ENCODE assay signal across 34 mouse cellular contexts in the genomic region with DNA sequence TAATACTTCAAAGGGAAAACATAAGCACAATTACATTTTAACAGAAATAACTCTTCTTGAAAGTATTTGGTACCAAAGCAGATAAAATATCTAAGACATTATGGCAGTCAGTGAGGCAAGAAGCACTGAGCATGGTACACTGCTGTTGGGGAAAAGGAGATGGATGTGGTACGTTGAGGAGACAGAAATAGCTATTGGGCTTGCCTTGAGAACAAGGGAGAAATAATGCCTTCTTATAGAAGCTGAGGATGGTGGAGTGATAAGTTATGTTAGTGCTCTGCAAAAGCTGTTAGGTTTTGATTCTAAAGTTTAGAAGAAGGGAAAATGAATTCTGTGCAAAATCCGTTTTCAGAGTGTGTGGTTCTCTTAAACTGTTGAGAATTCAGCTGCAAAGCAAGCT.
"Had no signal": no experiment of that assay in that cellular context is flagged by ENCODE, and none has a peak within 500 bp of the region (broad histone marks: within the 10 kb centered on the region; RNA-seq: fewer than 3 reads in every experiment).

No protein-coding gene starts in this region.

- H3K9ac ChIP-seq: heart, embryonic 12.5 days; heart, embryonic 13.5 days; heart, embryonic 15.5 days; hindbrain, embryonic 12.5 days; hindbrain, embryonic 13.5 days; hindbrain, embryonic 14.5 days; hindbrain, embryonic 15.5 days; intestine, embryonic 15.5 days; kidney, embryonic 15.5 days had no signal

- H3K36me3 ChIP-seq: heart, embryonic 10.5 days; heart, embryonic 12.5 days; heart, embryonic 13.5 days; heart, embryonic 15.5 days; hindbrain, embryonic 10.5 days; hindbrain, embryonic 12.5 days; hindbrain, embryonic 13.5 days; hindbrain, embryonic 15.5 days; intestine, embryonic 15.5 days; kidney, embryonic 15.5 days had no signal

- H3K27ac ChIP-seq: heart, embryonic 10.5 days; heart, embryonic 13.5 days; heart, embryonic 15.5 days; hindbrain, embryonic 10.5 days; hindbrain, embryonic 12.5 days; hindbrain, embryonic 13.5 days; hindbrain, embryonic 14.5 days; hindbrain, embryonic 15.5 days; hindbrain, postnatal 0 days; intestine, embryonic 15.5 days; kidney, embryonic 15.5 days; kidney, postnatal 0 days; layer of hippocampus, adult 2 months; left cerebral cortex, adult 2 months had no signal

- H3K27me3 ChIP-seq: heart, embryonic 12.5 days; heart, embryonic 13.5 days; heart, embryonic 15.5 days; hindbrain, embryonic 12.5 days; hindbrain, embryonic 13.5 days; hindbrain, embryonic 15.5 days; intestine, embryonic 15.5 days; kidney, embryonic 15.5 days had no signal

- ATAC-seq: hindbrain, embryonic 16.5 days; hindbrain, postnatal 0 days; inflammation-experienced regulatory T-cells, adult 6 months; intestine, embryonic 15.5 days; intestine, postnatal 0 days had no signal

- H3K4me2 ChIP-seq: heart, embryonic 11.5 days; heart, embryonic 12.5 days; heart, embryonic 13.5 days; heart, embryonic 15.5 days; hindbrain, embryonic 12.5 days; hindbrain, embryonic 13.5 days; hindbrain, embryonic 14.5 days; hindbrain, embryonic 15.5 days; intestine, embryonic 15.5 days; kidney, embryonic 15.5 days had no signal

- DNase-seq: heart, postnatal 10 days; heart, postnatal 14 days; heart, postnatal 4 days; kidney, adult 11 months; kidney, adult 18-20 months; kidney, adult 2 months; kidney, adult 8-10 months; kidney, adult 9 months; kidney, postnatal 10 days; kidney, postnatal 14 days; kidney, postnatal 25 days; kidney, postnatal 36 days; kidney, postnatal 4 days; layer of hippocampus, adult 9-11 months; layer of hippocampus, postnatal 36 days had no signal

- H3K9me3 ChIP-seq: heart, embryonic 10.5 days; heart, embryonic 12.5 days; heart, embryonic 13.5 days; heart, embryonic 15.5 days; hindbrain, embryonic 10.5 days; hindbrain, embryonic 12.5 days; hindbrain, embryonic 13.5 days; hindbrain, embryonic 15.5 days; intestine, embryonic 15.5 days; kidney, embryonic 15.5 days had no signal

- H3K4me1 ChIP-seq: heart, embryonic 10.5 days; heart, embryonic 12.5 days; heart, embryonic 13.5 days; heart, embryonic 15.5 days; hindbrain, embryonic 10.5 days; hindbrain, embryonic 12.5 days; hindbrain, embryonic 13.5 days; hindbrain, embryonic 15.5 days; intestine, embryonic 15.5 days; kidney, embryonic 15.5 days had no signal

- H3K4me3 ChIP-seq: heart, embryonic 10.5 days; heart, embryonic 12.5 days; heart, embryonic 13.5 days; heart, embryonic 15.5 days; hindbrain, embryonic 10.5 days; hindbrain, embryonic 12.5 days; hindbrain, embryonic 13.5 days; hindbrain, embryonic 15.5 days; intestine, embryonic 15.5 days; kidney, embryonic 15.5 days; layer of hippocampus, adult 2 months; left cerebral cortex, adult 2 months had no signal
